Mouse (Mus musculus): ENCODE measurements around the gene Prickle4. TPM values are rescaled to one million over a fixed set of nuclear protein-coding genes. Genes with fewer than 3 reads are reported as not detected.

Prickle4 gene
- polyA plus RNA-seq (2015; fragmentation: Nextera tagmentation; extraction: Ambion mirVana) = 0.80 and 1.2 TPM in 2 replicates

GRCm38 (mm10) chr17:47694503-47695336 is at the start of gene Prickle4:
Prickle4 (minus strand) TSS chr17:47694736.

GRCm38 (mm10) chr17:47736856-47737255 is 42.3 kb upstream of the Prickle4 start, which contains the start of gene Tfeb:
Tfeb (plus strand) TSS chr17:47737030.

GRCm38 (mm10) chr17:47726566-47726965 is 32.0 kb upstream of the Prickle4 start, which contains the start of gene Pgc:
Pgc (plus strand) TSS chr17:47726842.

GRCm38 (mm10) chr17:47694442-47694502 is 264 bp downstream of the Prickle4 start, which contains the start of gene Gm21981:
Gm21981 (minus strand) TSS chr17:47694455.

GRCm38 (mm10) chr17:47688608-47689575 is 5.6 kb downstream of the Prickle4 start, which contains the start of gene Frs3:
Frs3 (plus strand) TSS chr17:47689030.

GRCm38 (mm10) chr17:47688344-47688607 is 6.3 kb downstream of the Prickle4 start, which contains the start of gene Tomm6:
Tomm6 (minus strand) TSS chr17:47688386.

Other genes starting within 250 kb of the Prickle4 start
- gene Taf8, start 192.4 kb downstream of the Prickle4 start, polyA plus RNA-seq (2015; fragmentation: Nextera tagmentation; extraction: Ambion mirVana) = 17.5 and 18.9 TPM in 2 replicates
- 253 and 255 TPM in 2 replicates for gene Ccnd3, start 189.7 kb downstream of the Prickle4 start, polyA plus RNA-seq (2015; fragmentation: Nextera tagmentation; extraction: Ambion mirVana)
- 7.3 and 8.6 TPM in 2 replicates for gene Bysl, start 83.2 kb downstream of the Prickle4 start, polyA plus RNA-seq (2015; fragmentation: Nextera tagmentation; extraction: Ambion mirVana)
- 35.5 and 38.7 TPM in 2 replicates for gene Med20, start 83.2 kb downstream of the Prickle4 start, polyA plus RNA-seq (2015; fragmentation: Nextera tagmentation; extraction: Ambion mirVana)
- 2.7 and 4.8 TPM in 2 replicates for gene Gm20517, start 83.1 kb downstream of the Prickle4 start, polyA plus RNA-seq (2015; fragmentation: Nextera tagmentation; extraction: Ambion mirVana)
- 3.1 TPM in 2 replicates for gene Usp49, start 64.0 kb downstream of the Prickle4 start, polyA plus RNA-seq (2015; fragmentation: Nextera tagmentation; extraction: Ambion mirVana)
- 339 and 401 TPM in 2 replicates for gene Tomm6, start 6.3 kb downstream of the Prickle4 start, polyA plus RNA-seq (2015; fragmentation: Nextera tagmentation; extraction: Ambion mirVana)
- gene Frs3, start 5.7 kb downstream of the Prickle4 start, polyA plus RNA-seq (2015; fragmentation: Nextera tagmentation; extraction: Ambion mirVana) = 4.7 and 6.4 TPM in 2 replicates
- 0.15 and 0.39 TPM in 2 replicates for gene Gm21981, start 281 bp downstream of the Prickle4 start, polyA plus RNA-seq (2015; fragmentation: Nextera tagmentation; extraction: Ambion mirVana)
- 0.11 and 2.2 TPM in 2 replicates for gene Pgc, start 32.1 kb upstream of the Prickle4 start, polyA plus RNA-seq (2015; fragmentation: Nextera tagmentation; extraction: Ambion mirVana)
- 6.0 and 11.5 TPM in 2 replicates for gene Tfeb, start 42.3 kb upstream of the Prickle4 start, polyA plus RNA-seq (2015; fragmentation: Nextera tagmentation; extraction: Ambion mirVana)
- 5.5 and 5.7 TPM in 2 replicates for gene Mdfi, start 140.0 kb upstream of the Prickle4 start, polyA plus RNA-seq (2015; fragmentation: Nextera tagmentation; extraction: Ambion mirVana)
- 13.2 and 13.8 TPM in 2 replicates for gene Foxp4, start 229.9 kb upstream of the Prickle4 start, polyA plus RNA-seq (2015; fragmentation: Nextera tagmentation; extraction: Ambion mirVana)

Measured in adrenal gland, postnatal 0 days (tissue).